Mouse (Mus musculus) MEL (cell line): ENCODE results near the gene Susd6. TPM values are rescaled to one million over a fixed set of nuclear protein-coding genes. Genes with fewer than 3 reads are reported as not detected.

Experiments used
- DNase-seq: peaks from one replicate; pipeline ENCODE4 v3.0.0; 2011; ENCODE audit warnings: low read depth, low spot score
- H3K27ac ChIP-seq: 2 replicates; pipeline ENCODE4 v1.5.1; 2012; ENCODE audit warnings: low read depth, mild to moderate bottlenecking, control low read depth, low read length, moderate library complexity; ENCODE audit not compliant: control insufficient read depth
- H3K27me3 ChIP-seq, 2 experiments: fragments of 150-350 bp in 1 of 2; sonication (generic) in 1 of 2; 2 replicates each; pipeline ENCODE4 v1.6.1; 2012; ENCODE audit warnings: low read length in 2 of 2, mild to moderate bottlenecking in 2 of 2, improper control_type of control experiment in 1 of 2, moderate library complexity in 1 of 2; ENCODE audit not compliant: insufficient read depth in 2 of 2, control insufficient read depth in 1 of 2
- H3K36me3 ChIP-seq, 2 experiments: 2 replicates each; pipeline ENCODE4 v1.6.1; 2012 to 2014; ENCODE audit warnings: low read length in 2 of 2, improper control_type of control experiment in 1 of 2, inconsistent platforms in 1 of 2, mild to moderate bottlenecking in 1 of 2; ENCODE audit not compliant: insufficient read depth in 2 of 2, control insufficient read depth in 1 of 2
- H3K4me1 ChIP-seq, 2 experiments: fragments of 150-350 bp in 1 of 2; sonication (generic) in 1 of 2; 2 replicates each; pipeline ENCODE4 v1.6.1; 2012; ENCODE audit warnings: low read length in 2 of 2, improper control_type of control experiment in 1 of 2, mild to moderate bottlenecking in 1 of 2; ENCODE audit not compliant: insufficient read depth in 2 of 2, control insufficient read depth in 1 of 2
- H3K4me3 ChIP-seq, 2 experiments: fragments of 150-350 bp in 1 of 2; sonication (generic) in 1 of 2; 2 replicates each; pipeline ENCODE4 v1.5.1; 2012; ENCODE audit warnings: low read depth in 2 of 2, low read length in 2 of 2, mild to moderate bottlenecking in 2 of 2, moderate library complexity in 2 of 2, control low read depth in 1 of 2, improper control_type of control experiment in 1 of 2; ENCODE audit not compliant: control insufficient read depth in 1 of 2, insufficient read depth in 1 of 2
- H3K79me2 ChIP-seq: 2 replicates; pipeline ENCODE4 v1.6.1; 2012; ENCODE audit warnings: mild to moderate bottlenecking, low read length, moderate library complexity; ENCODE audit not compliant: control insufficient read depth, poor library complexity, insufficient read depth
- H3K9ac ChIP-seq: 2 replicates; pipeline ENCODE4 v1.6.1; 2012; ENCODE audit warnings: low read depth, mild to moderate bottlenecking, control low read depth, low read length, moderate library complexity; ENCODE audit not compliant: control insufficient read depth, poor library complexity, severe bottlenecking
- H3K9me3 ChIP-seq: fragments of 150-350 bp; sonication (generic); replicated peaks from 2 replicates; pipeline ENCODE4 v1.6.1; 2012; ENCODE audit warnings: mild to moderate bottlenecking, low read length, improper control_type of control experiment, moderate library complexity; ENCODE audit not compliant: insufficient read depth
- BHLHE40 ChIP-seq: IDR thresholded peaks from 2 replicates; pipeline ENCODE4 v1.6.1; 2012; ENCODE audit warnings: low read depth, mild to moderate bottlenecking, inconsistent platforms, low read length, improper control_type of control experiment, borderline replicate concordance
- E2F4 ChIP-seq: IDR thresholded peaks from 2 replicates; pipeline ENCODE4 v1.6.1; 2011; ENCODE audit warnings: low read depth, low read length, improper control_type of control experiment, borderline replicate concordance
- ETS1 ChIP-seq: IDR thresholded peaks from 2 replicates; pipeline ENCODE4 v1.6.1; 2012; ENCODE audit warnings: low read depth, mild to moderate bottlenecking, inconsistent platforms, low read length, improper control_type of control experiment, moderate library complexity
- GATA1 ChIP-seq: IDR thresholded peaks from 2 replicates; pipeline ENCODE4 v1.6.1; 2011; ENCODE audit warnings: low read depth, low read length, improper control_type of control experiment
- HCFC1 ChIP-seq: IDR thresholded peaks from 2 replicates; pipeline ENCODE4 v1.6.1; 2012; ENCODE audit warnings: low read depth, mild to moderate bottlenecking, inconsistent platforms, low read length, improper control_type of control experiment, moderate library complexity
- JUND ChIP-seq: IDR thresholded peaks from 2 replicates; pipeline ENCODE4 v1.6.1; 2011; ENCODE audit warnings: low read depth, mild to moderate bottlenecking, improper control_type of control experiment, low read length
- MAFK ChIP-seq: IDR thresholded peaks from 2 replicates; pipeline ENCODE4 v1.6.1; 2011; ENCODE audit warnings: low read depth, mild to moderate bottlenecking, low read length, improper control_type of control experiment, borderline replicate concordance
- MYB ChIP-seq: IDR thresholded peaks from 2 replicates; pipeline ENCODE4 v1.6.1; 2011; ENCODE audit warnings: mild to moderate bottlenecking, low read depth, low read length, improper control_type of control experiment
- NELFE ChIP-seq: IDR thresholded peaks from 2 replicates; pipeline ENCODE4 v1.6.1; 2011; ENCODE audit warnings: low read depth, low read length, improper control_type of control experiment
- NRF1 ChIP-seq: IDR thresholded peaks from 2 replicates; pipeline ENCODE4 v1.6.1; 2014; ENCODE audit warnings: low read depth, mild to moderate bottlenecking, inconsistent platforms, low read length, improper control_type of control experiment, moderate library complexity; ENCODE audit not compliant: poor library complexity, insufficient read depth, severe bottlenecking
- POLR2AphosphoS2 ChIP-seq: IDR thresholded peaks from 2 replicates; pipeline ENCODE4 v1.6.1; 2011; ENCODE audit warnings: low read length, improper control_type of control experiment
- POLR2AphosphoS5 ChIP-seq: IDR thresholded peaks from 2 replicates; pipeline ENCODE4 v1.6.1; 2012; ENCODE audit warnings: low read depth, borderline replicate concordance, mild to moderate bottlenecking, inconsistent platforms, low read length, moderate library complexity, mixed read lengths
- RAD21 ChIP-seq: IDR thresholded peaks from 2 replicates; pipeline ENCODE4 v1.6.1; 2011; ENCODE audit warnings: mild to moderate bottlenecking, low read depth, low read length, improper control_type of control experiment
- SMC3 ChIP-seq: IDR thresholded peaks from 2 replicates; pipeline ENCODE4 v1.6.1; 2011; ENCODE audit warnings: low read depth, low read length, improper control_type of control experiment
- TAL1 ChIP-seq: IDR thresholded peaks from 2 replicates; pipeline ENCODE4 v1.6.1; 2012; ENCODE audit warnings: mild to moderate bottlenecking, inconsistent platforms, low read length, moderate library complexity, mixed read lengths
- TBP ChIP-seq: IDR thresholded peaks from 2 replicates; pipeline ENCODE4 v1.8.0; 2011; ENCODE audit warnings: low read depth, low read length, improper control_type of control experiment
- TCF12 ChIP-seq: IDR thresholded peaks from 2 replicates; pipeline ENCODE4 v1.6.1; 2014; ENCODE audit warnings: low read depth, mild to moderate bottlenecking, inconsistent platforms, low read length, improper control_type of control experiment, moderate library complexity
- UBTF ChIP-seq: IDR thresholded peaks from 2 replicates; pipeline ENCODE4 v1.6.1; 2012; ENCODE audit warnings: low read depth, mild to moderate bottlenecking, inconsistent platforms, low read length, improper control_type of control experiment, moderate library complexity, borderline replicate concordance; ENCODE audit not compliant: insufficient read depth
- USF1 ChIP-seq: IDR thresholded peaks from 2 replicates; pipeline ENCODE4 v1.6.1; 2014; ENCODE audit warnings: low read depth, mild to moderate bottlenecking, inconsistent platforms, low read length, improper control_type of control experiment, moderate library complexity
- USF2 ChIP-seq, 2 experiments: IDR thresholded peaks; 2 replicates each; pipeline ENCODE4 v1.6.1; 2011 to 2012; ENCODE audit warnings: improper control_type of control experiment in 2 of 2, low read length in 2 of 2, borderline replicate concordance in 1 of 2, inconsistent platforms in 1 of 2, low read depth in 1 of 2, mild to moderate bottlenecking in 1 of 2; ENCODE audit not compliant: insufficient read depth in 1 of 2
- ZKSCAN1 ChIP-seq: IDR thresholded peaks from 2 replicates; pipeline ENCODE4 v1.6.1; 2012; ENCODE audit warnings: low read depth, mild to moderate bottlenecking, inconsistent platforms, low read length, improper control_type of control experiment, moderate library complexity
- ZMIZ1 ChIP-seq: IDR thresholded peaks from 2 replicates; pipeline ENCODE4 v1.6.1; 2012; ENCODE audit warnings: low read depth, mild to moderate bottlenecking, inconsistent platforms, low read length, improper control_type of control experiment, moderate library complexity
- ZNF384 ChIP-seq: IDR thresholded peaks from 2 replicates; pipeline ENCODE4 v1.6.1; 2012; ENCODE audit warnings: low read depth, mild to moderate bottlenecking, inconsistent platforms, low read length, improper control_type of control experiment
- polyA plus RNA-seq, 2 experiments: library from polyadenylated mRNA; stranded (reverse) in 1 of 2; unstranded in 1 of 2; fragments of >175 nt in 1 of 2; fragments of >200 nt in 1 of 2; gene quantifications; 2 replicates each; pipeline versions ENCODE4 v1.2.1 to v1.2.4; 2012; ENCODE audit warnings: low replicate concordance in 2 of 2, low read depth in 1 of 2; ENCODE audit not compliant: insufficient read length in 2 of 2, insufficient read depth in 1 of 2, missing spikeins in 1 of 2
- total RNA-seq: library from RNA; depleted of rRNA; stranded (reverse); fragments of 300-350 nt; gene quantifications from 2 replicates; pipeline ENCODE4 v1.2.3, GENCODE M21; 2012

The Susd6 gene
- total and polyA plus RNA-seq, 3 experiments, result 12.2 to 22.4 TPM; not detected in 1

- Histone ChIP-seq H3K4me3 (no peak overlapping the region), H3K27ac (no peak overlapping the region), H3K4me1 (peaks cover 0 to 11% of the 10 kb centered on the region in 2 experiments; a peak in 2 of 4 replicates), H3K79me2 (no peaks in the 10 kb centered on the region), H3K36me3 (peaks cover 0 to 6% of the 10 kb centered on the region in 2 experiments; a peak in 2 of 4 replicates)
- TF ChIP-seq NRF1 (no peak), JUND (no peak), ZNF384 (no peak), TBP (no peak), ZKSCAN1 (no peak), POLR2AphosphoS5 (no peak), USF2 (IDR thresholded peaks at IDR 0.05; ENCODE audit: borderline replicate concordance in 1 of 2, insufficient read depth in 1 of 2, low read depth in 1 of 2, low read length in 2 of 2) (no peak), UBTF (no peak), HCFC1 (no peak), GATA1 (no peak), TAL1 (no peak), SMC3 (no peak), TCF12 (no peak)
- TF ChIP-seq, all 39 proteins: peak for 0
- no peaks in the 10 kb centered on the region for H3K9me3 ChIP-seq
- DNase-seq, result no peak
- H3K27me3 ChIP-seq, result peaks cover 0 to 1% of the 10 kb centered on the region in 2 experiments; a peak in 2 of 4 replicates
- no peak overlapping the region for H3K9ac ChIP-seq
Observed at GRCm38 (mm10) chr12:80921301-80921700, 131.0 kb downstream of the Susd6 start.

GRCm38 (mm10) chr12:80922869-80923268 is 132.6 kb downstream of the Susd6 start:
- Histone ChIP-seq H3K4me3 (no peak overlapping the region), H3K27me3 (peaks cover 0 to 1% of the 10 kb centered on the region in 2 experiments; a peak in 2 of 4 replicates), H3K79me2 (no peaks in the 10 kb centered on the region), H3K9me3 (no peaks in the 10 kb centered on the region), H3K27ac (no peak overlapping the region), H3K9ac (no peak overlapping the region), H3K36me3 (peaks cover 0 to 14% of the 10 kb centered on the region in 2 experiments; a peak in 2 of 4 replicates), H3K4me1 (peaks cover 5 to 18% of the 10 kb centered on the region in 2 experiments)
- DNase-seq, result no peak
- TF ChIP-seq ZMIZ1 (no peak), USF2 (IDR thresholded peaks at IDR 0.05; ENCODE audit: borderline replicate concordance in 1 of 2, insufficient read depth in 1 of 2, low read depth in 1 of 2, low read length in 2 of 2) (no peak), USF1 (no peak), MYB (no peak), POLR2AphosphoS5 (no peak), POLR2AphosphoS2 (no peak), NELFE (no peak), MAFK (no peak), ETS1 (no peak), SMC3 (no peak), RAD21 (no peak), E2F4 (no peak), BHLHE40 (no peak), ZNF384 (no peak)
